Mouse (Mus musculus): Measurements from ENCODE around the gene Bmt2. TPM values are rescaled to one million over a fixed set of nuclear protein-coding genes. Genes with fewer than 3 reads are reported as not detected.

The Bmt2 gene
- polyA plus RNA-seq (2012; rRNA removed; ENCODE audit: low replicate concordance): 2.0 and 3.9 TPM in 2 replicates

DNA sequence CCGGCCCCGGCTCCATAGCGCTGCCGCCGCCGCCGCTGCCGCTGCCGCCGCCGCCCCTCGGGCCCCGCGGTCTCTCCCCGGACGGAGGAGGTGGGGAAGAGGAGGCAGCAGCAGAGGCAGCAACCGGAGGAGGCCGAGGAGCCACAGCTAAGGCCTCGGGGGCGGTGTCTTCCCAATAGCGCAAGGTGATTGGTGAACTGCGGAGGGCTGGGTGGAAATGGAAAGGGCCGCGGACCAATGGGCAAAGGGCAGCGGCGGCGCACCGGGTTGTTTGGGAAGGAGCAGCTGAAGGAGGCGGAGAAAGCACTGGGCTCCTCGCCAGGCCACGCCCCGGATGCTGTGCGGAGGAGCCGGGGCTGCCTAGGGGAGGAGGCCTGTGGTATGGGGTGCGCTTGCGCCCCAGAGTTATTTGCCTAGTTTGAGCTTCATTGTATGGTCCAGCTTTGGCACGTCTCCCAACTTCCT is at the start of gene Bmt2:
Gene Bmt2, minus strand, starts transcription at position 149 of the 465 bp plus-strand sequence.

DNA sequence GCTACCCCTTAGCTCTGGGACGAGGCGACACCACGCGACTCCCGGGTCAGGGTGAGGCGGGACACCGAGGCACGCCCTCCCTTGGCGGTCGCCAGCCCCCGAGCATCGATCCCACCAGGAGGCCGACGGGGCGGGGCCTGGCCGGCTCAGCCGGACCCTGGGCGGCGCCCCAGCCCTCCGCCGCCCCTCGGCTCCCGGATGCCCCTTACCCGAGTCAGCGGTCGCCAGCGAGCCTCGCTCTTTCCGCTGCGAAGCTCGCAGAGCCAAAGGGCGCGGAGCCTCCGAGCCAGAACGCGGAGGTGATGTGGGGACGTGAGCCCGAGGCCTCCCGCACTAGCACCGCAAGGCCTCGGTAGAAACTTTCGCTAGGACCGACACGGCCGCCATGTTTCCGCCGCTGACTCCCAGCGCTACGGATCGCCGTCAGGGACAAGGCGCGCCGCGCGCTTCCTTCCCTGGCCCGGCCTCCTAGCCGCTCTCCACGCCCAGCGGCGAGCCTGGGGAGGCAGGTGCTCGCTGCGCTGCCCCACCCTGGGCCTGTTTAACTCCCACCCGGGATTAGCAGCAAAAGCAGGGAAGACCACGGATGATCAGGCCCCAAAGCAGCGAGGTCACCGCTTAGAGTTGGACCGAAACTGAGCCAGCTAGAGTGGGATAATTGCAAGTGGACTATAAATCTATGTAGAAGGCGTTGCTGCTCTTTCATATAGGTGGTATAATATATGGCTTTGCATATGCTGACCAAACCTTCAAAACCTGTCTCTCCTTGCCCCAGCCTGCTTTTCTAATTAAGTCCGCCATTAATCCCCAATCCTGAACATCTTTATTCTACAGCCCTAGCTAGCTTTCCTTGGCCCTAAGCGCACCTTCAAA is 69.9 kb downstream of the Bmt2 start, which contains the start of gene Tmem168:
Gene Tmem168, minus strand, starts transcription at position 480 of the 873 bp plus-strand sequence.

Other genes with a start within 250 kb of the Bmt2 start
- gene Tmem168, start 69.9 kb downstream of the Bmt2 start, polyA plus RNA-seq (2012; rRNA removed; ENCODE audit: low replicate concordance): 8.8 and 13.4 TPM in 2 replicates
- gene Gpr85, start 162.0 kb upstream of the Bmt2 start, polyA plus RNA-seq (2012; rRNA removed; ENCODE audit: low replicate concordance): 0.39 and 1.3 TPM in 2 replicates
- 42.5 and 50.7 TPM in 2 replicates for gene 2610001J05Rik, start 193.6 kb upstream of the Bmt2 start, polyA plus RNA-seq (2012; rRNA removed; ENCODE audit: low replicate concordance)